Mouse (Mus musculus) thymus, adult 2 months (tissue): ENCODE results near the gene Map3k5. TPM values are rescaled to one million over a fixed set of nuclear protein-coding genes. Genes with fewer than 3 reads are reported as not detected.

Experiments used
- DNase-seq: peaks from one replicate; pipeline ENCODE4 v3.0.0; 2021
- H3K27ac ChIP-seq: fragments of 200-500 bp; 2 replicates; pipeline ENCODE4 v1.5.1; 2012; ENCODE audit warnings: low read length, control low read depth; ENCODE audit not compliant: control insufficient read depth, insufficient read depth
- H3K27me3 ChIP-seq: fragments of 200-500 bp; 2 replicates; pipeline ENCODE4 v1.6.1; 2012; ENCODE audit warnings: mild to moderate bottlenecking, low read length, moderate library complexity, mixed read lengths; ENCODE audit not compliant: control insufficient read depth, insufficient read depth
- H3K36me3 ChIP-seq: fragments of 200-500 bp; 2 replicates; pipeline ENCODE4 v1.6.1; 2012; ENCODE audit warnings: mild to moderate bottlenecking, low read length, moderate library complexity; ENCODE audit not compliant: control insufficient read depth, insufficient read depth
- H3K4me1 ChIP-seq: fragments of 200-500 bp; replicated peaks from 2 replicates; pipeline ENCODE4 v1.6.1; 2012; ENCODE audit warnings: low read length; ENCODE audit not compliant: control insufficient read depth, insufficient read depth
- H3K4me3 ChIP-seq: fragments of 200-500 bp; 2 replicates; pipeline ENCODE4 v1.5.1; 2012; ENCODE audit warnings: mild to moderate bottlenecking, low read length, control low read depth, moderate library complexity; ENCODE audit not compliant: control insufficient read depth, insufficient read depth
- CTCF ChIP-seq: fragments of 200-500 bp; IDR thresholded peaks from 2 replicates; pipeline ENCODE4 v1.5.1; 2012; ENCODE audit warnings: mild to moderate bottlenecking, control low read depth, low read length, moderate library complexity, borderline replicate concordance; ENCODE audit not compliant: control insufficient read depth, poor library complexity, insufficient read depth; ENCODE audit errors: extremely low read depth
- POLR2A ChIP-seq: fragments of 200-500 bp; IDR thresholded peaks from 2 replicates; pipeline ENCODE4 v1.6.1; 2012; ENCODE audit warnings: mild to moderate bottlenecking, low read length, control low read depth, moderate library complexity; ENCODE audit not compliant: control insufficient read depth, poor library complexity, insufficient read depth; ENCODE audit errors: extremely low read depth
- WGBS: fragments of 180-500 bp; shearing (Covaris S2); methylation state at CpG from one replicate; pipeline ENCODE4 v1.1.7; 2018; 5-methylcytosine and 5-hydroxymethylcytosine counted together
- polyA plus RNA-seq: library from polyadenylated mRNA; depleted of rRNA; stranded (reverse); fragments of >200 nt; gene quantifications from 2 replicates; pipeline ENCODE4 v1.2.3, GENCODE M21; 2012

The Map3k5 gene
- polyA plus RNA-seq, 1 experiment, result 3.5 TPM

GRCm38 (mm10) chr10:19990638-19991037 lies 56.4 kb downstream of the Map3k5 start:
- Histone ChIP-seq H3K4me1 (peaks cover 8% of the 10 kb centered on the region), H3K27ac (no peak overlapping the region), H3K4me3 (no peak overlapping the region), H3K36me3 (no peaks in the 10 kb centered on the region), H3K27me3 (no peaks in the 10 kb centered on the region)
- no peak for TF ChIP-seq CTCF
- TF ChIP-seq POLR2A, result no peak
- no peak for DNase-seq
- WGBS, result 91% methylated on average over 6 of the region's 6 CpGs

DNA sequence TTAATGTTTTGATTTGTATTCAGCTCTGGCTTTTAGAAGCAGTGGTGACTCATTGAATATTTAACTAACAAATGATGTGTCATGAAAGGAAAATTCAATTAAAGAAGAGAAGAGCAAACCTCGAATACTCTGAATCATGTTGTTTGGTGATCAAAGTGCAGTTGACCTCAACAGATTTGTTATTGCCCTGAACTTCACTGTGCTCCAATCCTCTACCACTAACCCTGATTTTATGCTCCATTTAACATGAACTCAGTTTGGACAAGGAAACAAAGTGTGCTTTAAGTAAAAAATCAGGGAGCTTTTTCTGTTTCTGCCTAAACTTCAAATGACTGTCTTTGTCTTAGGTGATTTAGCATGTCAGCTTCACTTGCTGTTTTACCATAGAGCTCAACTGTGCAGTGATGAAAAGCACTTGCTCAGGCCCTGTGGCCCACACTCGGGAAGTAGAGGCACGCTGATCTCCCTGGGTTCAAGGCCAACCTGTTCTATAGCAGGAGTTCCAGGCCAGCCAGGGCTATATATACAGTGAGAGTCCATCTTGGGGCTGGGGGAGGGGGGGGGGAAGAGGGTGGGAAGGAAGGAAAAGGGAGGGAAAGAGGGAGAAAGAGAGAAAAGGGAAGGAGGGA lies 57.1 kb downstream of the Map3k5 start:
- peak overlapping the region; percentile 20; the same call in 1 of the 2 replicates for H3K27ac ChIP-seq
- DNase-seq, result no peak
- no peaks in the 10 kb centered on the region for H3K36me3 ChIP-seq
- 52% methylated on average over 3 of the region's 3 CpGs for WGBS
- peaks cover 12% of the 10 kb centered on the region for H3K4me1 ChIP-seq
- H3K4me3 ChIP-seq, result no peak overlapping the region
- TF ChIP-seq CTCF, result no peak
- TF ChIP-seq POLR2A, result no peak
- H3K27me3 ChIP-seq, result no peaks in the 10 kb centered on the region

DNA sequence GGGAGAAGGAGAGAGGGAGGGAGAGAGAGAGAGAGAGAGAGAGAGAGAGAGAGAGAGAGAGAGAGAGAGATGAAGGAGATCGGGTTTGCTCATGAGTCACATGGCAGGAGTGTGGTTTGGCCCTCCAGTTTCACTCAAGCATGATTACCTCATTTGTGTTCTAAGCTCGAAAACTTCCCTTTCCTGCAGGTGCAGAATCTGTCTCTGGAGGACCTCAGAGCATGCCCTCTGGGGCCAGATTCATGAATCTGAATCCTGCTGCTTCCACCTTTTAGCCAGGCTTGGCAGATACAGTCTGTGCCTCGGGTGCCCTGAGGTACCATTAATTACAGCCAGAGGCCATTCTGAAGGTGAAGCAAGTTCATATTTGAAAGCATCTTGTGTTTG lies 57.6 kb downstream of the Map3k5 start:
- TF ChIP-seq POLR2A, result no peak
- no peak for TF ChIP-seq CTCF
- no peak overlapping the region for H3K4me3 ChIP-seq
- no peaks in the 10 kb centered on the region for H3K36me3 ChIP-seq
- DNase-seq, result peak; percentile 49
- H3K27me3 ChIP-seq, result no peaks in the 10 kb centered on the region
- H3K27ac ChIP-seq, result no peak overlapping the region; the same call in 1 of the 2 replicates
- 2% methylated on average over 3 of the region's 3 CpGs for WGBS
- peaks cover 12% of the 10 kb centered on the region for H3K4me1 ChIP-seq

- TF ChIP-seq CTCF, result no peak
- no peak for TF ChIP-seq POLR2A
- Histone ChIP-seq H3K36me3 (no peaks in the 10 kb centered on the region), H3K27ac (no peak overlapping the region), H3K27me3 (no peaks in the 10 kb centered on the region), H3K4me1 (peaks cover 15% of the 10 kb centered on the region), H3K4me3 (no peak overlapping the region)
- DNase-seq, result peak; percentile 62
- 78% methylated on average over 14 of the region's 14 CpGs for WGBS
These were observed 60.5 kb downstream of the Map3k5 start for GRCm38 (mm10) chr10:19994469-19995450.

DNA sequence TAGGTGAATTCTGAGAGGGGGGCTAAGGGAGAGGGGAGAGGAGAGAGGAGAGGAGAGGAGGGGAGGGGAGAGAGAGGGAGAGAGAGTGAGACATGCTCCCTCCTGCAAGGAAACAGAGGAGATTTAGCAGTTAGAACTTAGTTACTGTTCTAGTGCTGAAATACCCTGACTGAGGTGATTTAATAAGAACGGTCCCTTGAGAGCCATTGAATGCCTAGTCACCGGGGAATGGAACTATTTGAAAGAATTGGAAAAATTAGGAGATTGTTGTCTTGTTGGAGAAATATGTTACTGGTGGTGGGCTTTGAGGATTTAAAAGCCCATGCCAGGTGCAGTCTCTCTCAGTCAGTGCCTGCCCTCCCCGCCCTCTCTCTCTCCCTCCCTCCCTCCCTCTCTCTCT lies 61.9 kb downstream of the Map3k5 start:
- no peak for TF ChIP-seq POLR2A
- no peak for TF ChIP-seq CTCF
- 90% methylated on average over 3 of the region's 3 CpGs for WGBS
- H3K36me3 ChIP-seq, result no peaks in the 10 kb centered on the region
- H3K4me1 ChIP-seq, result peaks cover 19% of the 10 kb centered on the region
- no peaks in the 10 kb centered on the region for H3K27me3 ChIP-seq
- H3K27ac ChIP-seq, result no peak overlapping the region
- no peak for DNase-seq
- no peak overlapping the region for H3K4me3 ChIP-seq

DNA sequence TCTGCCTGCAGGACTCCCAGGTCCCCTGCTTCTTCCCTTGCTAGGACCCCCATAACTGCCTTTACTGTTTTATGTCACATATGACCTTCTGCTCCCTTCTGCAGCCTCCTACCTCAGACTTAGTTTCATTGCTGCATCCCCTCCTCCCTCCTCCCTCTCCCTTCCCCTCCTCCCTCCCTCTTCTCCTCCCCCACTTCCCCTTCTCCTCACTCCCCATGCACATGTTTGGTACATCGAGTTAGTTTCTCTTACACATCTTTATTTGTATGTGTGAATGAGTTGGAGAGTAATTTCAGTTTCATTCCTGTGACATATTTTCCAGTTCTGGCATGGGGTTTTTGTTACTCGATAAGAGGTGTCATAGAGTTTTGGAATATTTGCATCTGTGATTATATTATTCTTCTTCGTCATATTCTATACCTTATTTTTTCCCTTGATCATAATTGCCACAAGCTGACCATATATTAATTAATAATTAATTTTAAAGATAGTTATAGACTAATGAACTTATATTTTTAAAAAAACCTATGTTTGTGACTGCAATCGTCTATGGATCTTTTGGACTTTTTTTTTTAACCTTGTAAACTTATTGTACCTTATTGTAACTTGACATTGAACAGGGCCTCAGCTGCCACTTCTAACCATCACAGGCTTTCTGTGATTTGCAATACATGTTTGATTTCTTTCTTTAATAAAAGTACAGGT lies 65.6 kb downstream of the Map3k5 start:
- H3K27me3 ChIP-seq, result no peaks in the 10 kb centered on the region
- no peak overlapping the region for H3K27ac ChIP-seq
- DNase-seq, result no peak
- no peak overlapping the region for H3K4me3 ChIP-seq
- 57% methylated on average over 4 of the region's 4 CpGs for WGBS
- H3K4me1 ChIP-seq, result peaks cover 20% of the 10 kb centered on the region
- no peaks in the 10 kb centered on the region for H3K36me3 ChIP-seq
- no peak for TF ChIP-seq POLR2A
- no peak for TF ChIP-seq CTCF
